Comparison of ENCODE assay signal across 8 mouse cellular contexts in the genomic region with DNA sequence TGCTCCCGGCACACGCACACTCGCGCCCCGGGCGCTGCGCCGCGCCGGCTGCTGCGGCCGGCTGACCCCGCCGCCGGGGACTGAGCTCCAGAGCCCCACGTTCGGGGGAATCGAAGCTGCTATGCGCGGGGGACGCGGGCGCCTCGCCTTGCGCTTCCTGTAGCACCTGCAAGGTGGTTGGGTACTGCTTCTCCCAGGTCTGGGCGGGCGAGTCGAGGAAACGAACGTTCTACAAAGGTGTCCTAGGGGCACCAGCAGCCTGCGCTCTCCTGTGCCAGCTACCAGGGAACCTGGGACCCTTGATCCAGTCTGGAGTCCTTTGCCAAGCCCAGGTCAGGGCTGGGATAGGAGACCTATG. TPM values are rescaled to one million over a fixed set of nuclear protein-coding genes. Genes with fewer than 3 reads are reported as not detected.
A peak's percentile ranks its signal among the peaks of the same experiment; 100 is the strongest.
DNase-seq lines count a peak whose midpoint lies in the region; ATAC-seq and TF ChIP-seq lines count a peak whose summit lies in the region.

No protein-coding gene starts in this region.

- H3K9ac ChIP-seq in embryonic facial prominence, embryonic 15.5 days, result no peak overlapping the region
- H3K9ac ChIP-seq in intestine, embryonic 16.5 days (ENCODE audit: low read depth, low read length), result no peak overlapping the region
- H3K9ac ChIP-seq in neural tube, embryonic 14.5 days (replicated peaks; ENCODE audit: low read depth, low read length), result peak overlapping the region; percentile 67

- peaks cover 71% of the 10 kb centered on the region for H3K27me3 ChIP-seq in embryonic facial prominence, embryonic 15.5 days
- peaks cover 52% of the 10 kb centered on the region for H3K27me3 ChIP-seq in intestine, embryonic 16.5 days (replicated peaks; ENCODE audit: control insufficient read depth, insufficient read depth, low read length)
- H3K27me3 ChIP-seq in neural tube, embryonic 14.5 days (ENCODE audit: control insufficient read depth, insufficient read depth, low read length), result peaks cover 21% of the 10 kb centered on the region

- H3K9me3 ChIP-seq in embryonic facial prominence, embryonic 15.5 days (replicated peaks), result no peaks in the 10 kb centered on the region
- no peaks in the 10 kb centered on the region for H3K9me3 ChIP-seq in intestine, embryonic 16.5 days (ENCODE audit: control insufficient read depth, low read length)
- no peaks in the 10 kb centered on the region for H3K9me3 ChIP-seq in neural tube, embryonic 14.5 days (ENCODE audit: control insufficient read depth, low read length)

- intact Hi-C loops in left cerebral cortex, adult 2 months (cut with DNase I), result loop anchor here (5.0 kb wide), 1 partner anchor 135 kb away; no protein-coding TSS in a partner anchor

- WGBS in embryonic facial prominence, embryonic 15.5 days, result under 1% methylated on average over 31 of the region's 31 CpGs
- under 1% methylated on average over 31 of the region's 31 CpGs for WGBS in intestine, embryonic 16.5 days
- 0% methylated on average over 31 of the region's 31 CpGs for WGBS in neural tube, embryonic 14.5 days

- H3K4me1 ChIP-seq in embryonic facial prominence, embryonic 15.5 days, result peaks cover 23% of the 10 kb centered on the region
- peaks cover 12% of the 10 kb centered on the region for H3K4me1 ChIP-seq in intestine, embryonic 16.5 days (ENCODE audit: control insufficient read depth, insufficient read depth, low read length)
- H3K4me1 ChIP-seq in neural tube, embryonic 14.5 days (ENCODE audit: control insufficient read depth, insufficient read depth, low read length), result peaks cover 6% of the 10 kb centered on the region; the same call in 1 of the 2 replicates

- no peak for TF ChIP-seq CTCF in left cerebral cortex, adult 2 months (IDR thresholded peaks at IDR 0.05)

- H3K36me3 ChIP-seq in embryonic facial prominence, embryonic 15.5 days, result no peaks in the 10 kb centered on the region
- no peaks in the 10 kb centered on the region for H3K36me3 ChIP-seq in intestine, embryonic 16.5 days (ENCODE audit: control insufficient read depth, insufficient read depth, low read length)
- no peaks in the 10 kb centered on the region for H3K36me3 ChIP-seq in neural tube, embryonic 14.5 days (ENCODE audit: control insufficient read depth, insufficient read depth, low read length)

- H3K27ac ChIP-seq in left cerebral cortex, adult 2 months, result peak overlapping the region; percentile 94
- H3K27ac ChIP-seq in embryonic facial prominence, embryonic 15.5 days (replicated peaks), result no peak overlapping the region
- H3K27ac ChIP-seq in intestine, embryonic 16.5 days (ENCODE audit: low read length), result no peak overlapping the region
- H3K27ac ChIP-seq in neural tube, embryonic 14.5 days (ENCODE audit: low read depth, low read length), result peak overlapping the region; percentile 72

- DNase-seq in left cerebral cortex, adult 2 months (ENCODE audit: extremely low spot score in 1 of 2, low spot score in 2 of 2), result no peak
- no peak for DNase-seq in left cerebral cortex, adult 11 months (ENCODE audit: low spot score)
- no peak for DNase-seq in frontal cortex, postnatal 10 days (ENCODE audit: low spot score in 2 of 2)
- DNase-seq in adrenal gland, postnatal 25 days, result no peak
- no peak for DNase-seq in adrenal gland, adult (ENCODE audit: inconsistent age in 2 of 2, low spot score in 1 of 2)

- H3K4me3 ChIP-seq in left cerebral cortex, adult 2 months, result peak overlapping the region; percentile 63
- H3K4me3 ChIP-seq in embryonic facial prominence, embryonic 15.5 days (replicated peaks), result peak overlapping the region; percentile 52
- H3K4me3 ChIP-seq in intestine, embryonic 16.5 days (ENCODE audit: low read length), result peak overlapping the region; percentile 52
- H3K4me3 ChIP-seq in neural tube, embryonic 14.5 days (ENCODE audit: low read depth, low read length), result peak overlapping the region; percentile 69

- no peak for ATAC-seq in embryonic facial prominence, embryonic 15.5 days (ENCODE audit: insufficient number of reproducible peaks, low FRiP score, low TSS enrichment, low read depth)
- ATAC-seq in intestine, embryonic 16.5 days, result no peak
- ATAC-seq in neural tube, embryonic 14.5 days (ENCODE audit: low read depth), result peak; percentile 20

- H3K4me2 ChIP-seq in embryonic facial prominence, embryonic 15.5 days (replicated peaks), result peak overlapping the region; percentile 97
- peak overlapping the region; percentile 88 for H3K4me2 ChIP-seq in intestine, embryonic 16.5 days (ENCODE audit: low read depth, low read length)
- H3K4me2 ChIP-seq in neural tube, embryonic 14.5 days (ENCODE audit: low read depth, low read length), result peak overlapping the region; percentile 79

RNA-seq across cellular contexts. Expression of gene Gabbr2, which starts 0.3 kb away (rescaled TPM):
- 100 to 1,000 TPM; 258 to 266 TPM for total RNA-seq in left cerebral cortex, adult 2 months (2021)
- 0.27 and 0.30 TPM in 2 replicates for polyA plus RNA-seq in embryonic facial prominence, embryonic 15.5 days (2015; fragmentation: Nextera tagmentation; extraction: Ambion mirVana)
- 0.07 and 0.17 TPM in 2 replicates for polyA plus RNA-seq in intestine, embryonic 16.5 days (2015; fragmentation: Nextera tagmentation; extraction: Ambion mirVana)
- 12.2 and 16.4 TPM in 2 replicates for polyA plus RNA-seq in neural tube, embryonic 14.5 days (2014; fragmentation: Nextera tagmentation; extraction: Ambion mirVana)
- total RNA-seq in adrenal gland, postnatal 25 days (2021), result 0.27 TPM in 1 of 2 replicates, not detected in the other

Comparison
In these comparisons a context has a peak if more than half of its experiments do, and no peak if none do; other contexts are left out.
1. H3K27ac ChIP-seq: peak in left cerebral cortex, adult 2 months (single experiment) and neural tube, embryonic 14.5 days (single experiment); none in embryonic facial prominence, embryonic 15.5 days (single experiment) and intestine, embryonic 16.5 days (single experiment).
2. RNA of gene Gabbr2, which starts 0.3 kb away (polyA plus RNA-seq): 12.2 to 16.4 TPM in neural tube, embryonic 14.5 days; 0.27 to 0.30 TPM in embryonic facial prominence, embryonic 15.5 days and 0.07 to 0.17 TPM in intestine, embryonic 16.5 days; every median in the first group is over 10 times any median in the second.
3. Peak in every context shown above with its lines, with median percentiles within 50 percentile points of each other: H3K4me3 ChIP-seq and H3K4me2 ChIP-seq.